Mouse (Mus musculus): ENCODE measurements at regions not wholly inside any gene's neighbourhood (a gene's known extent, or its start where the extent isn't known, plus 50 kb on each side); places are given as distances from the start of the nearest gene placed in this dataset.
"Not testable (repeated sequence)": the region's sequence is repeated elsewhere in the genome, so short reads cannot be mapped to it uniquely, and the experiment has no call there.

- no peak for DNase-seq (ENCODE audit: low spot score in 2 of 2)
Observed at GRCm38 (mm10) chr5:39335321-39335720, 420.0 kb downstream of the Hs3st1 start.

- DNase-seq (ENCODE audit: low spot score in 2 of 2) = no peak
Observed at GRCm38 (mm10) chr5:39334241-39334640, 421.0 kb downstream of the Hs3st1 start.

- no peak for DNase-seq (ENCODE audit: low spot score in 2 of 2)
Observed at GRCm38 (mm10) chr5:39325399-39325798, 429.9 kb downstream of the Hs3st1 start.

- no peak for DNase-seq (ENCODE audit: low spot score in 2 of 2)
Observed at GRCm38 (mm10) chr5:39316478-39316877, 438.8 kb downstream of the Hs3st1 start.

- no peak for DNase-seq (ENCODE audit: low spot score in 2 of 2)
Observed at GRCm38 (mm10) chr5:39311211-39311610, 434.6 kb upstream of the Clnk start.

GRCm38 (mm10) chr5:39305794-39306193, 429.2 kb upstream of the Clnk start:
- DNase-seq (ENCODE audit: low spot score in 2 of 2) = no peak

- no peak for DNase-seq (ENCODE audit: low spot score in 2 of 2)
Observed at GRCm38 (mm10) chr5:39292849-39293248, 416.2 kb upstream of the Clnk start.

- DNase-seq (ENCODE audit: low spot score in 2 of 2) = no peak
Observed at GRCm38 (mm10) chr5:39281021-39281420, 404.4 kb upstream of the Clnk start.

GRCm38 (mm10) chr5:39273710-39274385, 397.2 kb upstream of the Clnk start:
- DNase-seq (ENCODE audit: low spot score in 2 of 2) = no peak

GRCm38 (mm10) chr5:39267106-39267505, 390.5 kb upstream of the Clnk start:
- peak in 1 of 2 experiments; percentile 4 for DNase-seq (ENCODE audit: low spot score in 2 of 2)

- no peak for DNase-seq (ENCODE audit: low spot score in 2 of 2)
Observed at GRCm38 (mm10) chr5:39260721-39261190, 384.1 kb upstream of the Clnk start.

GRCm38 (mm10) chr5:39257745-39258144, 381.1 kb upstream of the Clnk start:
- DNase-seq (ENCODE audit: low spot score in 2 of 2) = no peak

GRCm38 (mm10) chr5:39252206-39252605, 375.6 kb upstream of the Clnk start:
- DNase-seq (ENCODE audit: low spot score in 2 of 2) = no peak

- DNase-seq (ENCODE audit: low spot score in 2 of 2) = no peak
Observed at GRCm38 (mm10) chr5:39251021-39251420, 374.4 kb upstream of the Clnk start.

GRCm38 (mm10) chr5:39219698-39220097, 343.1 kb upstream of the Clnk start:
- no peak for DNase-seq (ENCODE audit: low spot score in 2 of 2)

- DNase-seq (ENCODE audit: low spot score in 2 of 2) = no peak
Observed at GRCm38 (mm10) chr5:39216326-39216725, 339.7 kb upstream of the Clnk start.

GRCm38 (mm10) chr5:39215016-39215415, 338.4 kb upstream of the Clnk start:
- no peak for DNase-seq (ENCODE audit: low spot score in 2 of 2)

GRCm38 (mm10) chr5:39212550-39212949, 335.9 kb upstream of the Clnk start:
- no peak for DNase-seq (ENCODE audit: low spot score in 2 of 2)

GRCm38 (mm10) chr5:39198856-39199255, 322.2 kb upstream of the Clnk start:
- DNase-seq (ENCODE audit: low spot score in 2 of 2) = no peak

GRCm38 (mm10) chr5:39191153-39191552, 314.5 kb upstream of the Clnk start:
- not testable (repeated sequence) for DNase-seq (ENCODE audit: low spot score in 2 of 2)

GRCm38 (mm10) chr5:39181616-39182402, 305.2 kb upstream of the Clnk start:
- DNase-seq (ENCODE audit: low spot score in 2 of 2) = no peak

GRCm38 (mm10) chr5:39181028-39181427, 304.4 kb upstream of the Clnk start:
- no peak for DNase-seq (ENCODE audit: low spot score in 2 of 2)

- no peak for DNase-seq (ENCODE audit: low spot score in 2 of 2)
Observed at GRCm38 (mm10) chr5:39177891-39178290, 301.3 kb upstream of the Clnk start.
